Mouse (Mus musculus): ENCODE data around the gene Sbp.

The Sbp gene

GRCm38 (mm10) chr17:23984989-23985388 is 43.5 kb downstream of the Sbp start:
- in situ Hi-C loops (cut with MboI, MseI) = no loop called here

GRCm38 (mm10) chr17:23989802-23990201 is 48.3 kb downstream of the Sbp start:
- in situ Hi-C loops (cut with MboI, MseI) = no loop called here

- in situ Hi-C loops (cut with MboI, MseI) = no loop called here
Observed at GRCm38 (mm10) chr17:23992789-23993553, 51.5 kb downstream of the Sbp start.

- in situ Hi-C loops (cut with MboI, MseI) = no loop called here
Observed at GRCm38 (mm10) chr17:23993559-23994428, 52.3 kb downstream of the Sbp start.

- in situ Hi-C loops (cut with MboI, MseI) = loop anchor here in 1 of 2 experiments (5.0 kb wide), 1 partner anchor 32 kb away; no protein-coding TSS in a partner anchor
Observed at GRCm38 (mm10) chr17:23994667-23995066, 53.2 kb downstream of the Sbp start.

All from T-helper 17 cell (primary cell).